Mouse (Mus musculus) embryonic fibroblast, embryonic 13.5 days (primary cell): ENCODE measurements at regions not wholly inside any gene's neighbourhood (a gene's known extent, or its start where the extent isn't known, plus 50 kb on each side); places are given as distances from the start of the nearest gene placed in this dataset.

Source experiments
- CTCF ChIP-seq: IDR thresholded peaks from 2 replicates; pipeline ENCODE4 v1.5.1; 2011; ENCODE audit warnings: mild to moderate bottlenecking, control low read depth, low read length, moderate library complexity, borderline replicate concordance; ENCODE audit not compliant: insufficient read depth
- POLR2A ChIP-seq: IDR thresholded peaks from 2 replicates; pipeline ENCODE4 v1.6.1; 2011; ENCODE audit warnings: low read depth, mild to moderate bottlenecking, control low read depth, low read length, moderate library complexity

- no peak for TF ChIP-seq POLR2A
- TF ChIP-seq CTCF: no peak
These were observed 325.4 kb upstream of the N6amt1 start for GRCm38 (mm10) chr16:87028516-87029145.
